Mouse (Mus musculus) limb, embryonic 11.5 days (tissue): ENCODE measurements at regions not wholly inside any gene's neighbourhood (a gene's known extent, or its start where the extent isn't known, plus 50 kb on each side); places are given as distances from the start of the nearest gene placed in this dataset.

Experiments used
- ATAC-seq: fragments of 200-750 bp; cut with Nextera tagmentation; 2 replicates; pipeline ENCODE4 v1.8.0; 2017; ENCODE audit warnings: low read depth; ENCODE audit not compliant: insufficient number of reproducible peaks, low FRiP score, low TSS enrichment
- DNase-seq: peaks from one replicate; pipeline ENCODE4 v3.0.0-alpha.2; 2015; ENCODE audit warnings: low spot score
- H3K27ac ChIP-seq: fragments of 300-500 bp; sonication (generic); replicated peaks from 2 replicates; pipeline ENCODE4 v1.5.1; 2014; ENCODE audit warnings: low read depth, mild to moderate bottlenecking, low read length
- H3K27me3 ChIP-seq: fragments of 300-500 bp; sonication (generic); 2 replicates; pipeline ENCODE4 v1.6.1; 2014; ENCODE audit warnings: mild to moderate bottlenecking, low read length, mixed read lengths; ENCODE audit not compliant: control insufficient read depth, insufficient read depth
- H3K36me3 ChIP-seq: fragments of 300-500 bp; sonication (generic); 2 replicates; pipeline ENCODE4 v1.6.1; 2014; ENCODE audit warnings: mild to moderate bottlenecking, low read length, moderate library complexity, mixed read lengths; ENCODE audit not compliant: control insufficient read depth, insufficient read depth
- H3K4me1 ChIP-seq: fragments of 300-500 bp; sonication (generic); 2 replicates; pipeline ENCODE4 v1.6.1; 2014; ENCODE audit warnings: low read length, mixed read lengths; ENCODE audit not compliant: control insufficient read depth, insufficient read depth
- H3K4me2 ChIP-seq: fragments of 300-500 bp; sonication (generic); 2 replicates; pipeline ENCODE4 v1.6.1; 2014; ENCODE audit warnings: low read depth, mild to moderate bottlenecking, moderate library complexity; ENCODE audit not compliant: severe bottlenecking
- H3K4me3 ChIP-seq: fragments of 300-500 bp; sonication (generic); 2 replicates; pipeline ENCODE4 v1.5.1; 2014; ENCODE audit warnings: low read depth, low read length
- H3K9ac ChIP-seq: fragments of 300-500 bp; sonication (generic); 2 replicates; pipeline ENCODE4 v1.6.1; 2014; ENCODE audit warnings: mild to moderate bottlenecking, low read length
- H3K9me3 ChIP-seq: fragments of 300-500 bp; sonication (generic); 2 replicates; pipeline ENCODE4 v1.6.1; 2016; ENCODE audit warnings: low read length; ENCODE audit not compliant: control insufficient read depth
- WGBS: fragments of 180-500 bp; shearing (Covaris S2); extraction: QIAGEN DNeasy Blood & Tissue Kit; methylation state at CpG from one replicate; pipeline ENCODE4 v1.1.7; 2014; 5-methylcytosine and 5-hydroxymethylcytosine counted together

DNA sequence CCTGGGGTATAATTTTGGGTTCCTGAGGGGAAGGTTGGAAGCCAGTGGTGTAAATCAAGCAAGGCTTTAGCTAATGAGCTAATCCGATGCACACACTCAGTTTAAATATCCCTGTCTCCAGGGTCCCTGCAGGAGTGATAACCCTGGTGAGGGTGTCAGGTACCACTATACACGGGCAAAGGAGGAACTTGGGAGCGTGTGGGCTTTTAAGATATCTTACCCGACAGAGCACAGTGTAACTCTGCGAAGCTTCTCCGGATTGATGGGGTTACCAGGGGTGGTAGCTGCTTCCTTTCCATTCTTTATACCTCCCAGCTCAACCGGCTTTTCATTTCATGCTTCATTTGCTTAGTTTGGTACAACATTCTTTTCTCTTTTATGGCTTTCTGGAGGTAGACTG, 480.3 kb upstream of the Kif2a start:
- 40% methylated on average over 7 of the region's 7 CpGs for WGBS
- Histone ChIP-seq H3K9me3 (no peaks in the 10 kb centered on the region), H3K36me3 (no peaks in the 10 kb centered on the region), H3K4me1 (peaks cover 5% of the 10 kb centered on the region), H3K27ac (no peak overlapping the region), H3K4me3 (no peak overlapping the region), H3K9ac (no peak overlapping the region), H3K4me2 (no peak overlapping the region), H3K27me3 (no peaks in the 10 kb centered on the region; the same call in 1 of the 2 replicates)
- ATAC-seq (no peak), DNase-seq (no peak)

DNA sequence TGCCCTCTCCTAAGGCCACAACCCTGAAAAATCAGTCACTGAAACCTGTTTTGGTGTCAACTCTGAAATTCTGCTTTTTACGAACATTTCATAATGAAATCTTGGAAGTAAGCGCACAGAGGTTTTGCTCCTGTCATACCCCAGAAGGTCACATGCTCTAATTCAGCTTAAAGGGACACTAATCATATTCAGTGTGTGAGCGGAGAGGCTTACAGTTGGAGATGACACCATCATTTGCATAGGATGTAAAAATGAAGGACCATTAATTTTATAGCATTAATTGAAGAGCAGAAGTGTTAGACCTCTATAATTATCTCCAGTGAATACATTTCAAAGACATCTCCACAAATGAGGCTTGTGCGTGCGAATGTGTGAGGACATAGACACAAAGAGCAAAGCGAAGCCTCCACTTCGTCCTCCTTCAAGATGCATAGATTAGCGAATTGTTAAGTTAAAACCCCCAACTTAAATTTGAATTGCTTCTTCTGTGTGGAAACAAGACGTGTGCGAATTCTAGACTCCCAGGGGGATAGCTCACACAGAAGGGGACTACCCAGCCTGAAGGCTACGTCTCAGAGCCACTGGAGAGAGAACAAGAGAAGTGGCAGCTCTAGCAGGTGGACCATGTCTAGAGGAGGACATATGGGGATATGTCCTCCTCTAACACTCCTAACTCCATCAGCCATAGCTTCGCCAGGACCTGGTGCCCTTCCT, 479.0 kb upstream of the Kif2a start:
- no peaks in the 10 kb centered on the region; the same call in 1 of the 2 replicates for H3K27me3 ChIP-seq
- no peaks in the 10 kb centered on the region for H3K9me3 ChIP-seq
- no peak overlapping the region for H3K9ac ChIP-seq
- no peak overlapping the region for H3K4me3 ChIP-seq
- H3K4me2 ChIP-seq: no peak overlapping the region
- peaks cover 5% of the 10 kb centered on the region; the same call in 1 of the 2 replicates for H3K4me1 ChIP-seq
- 87% methylated on average over 12 of the region's 12 CpGs for WGBS
- DNase-seq (no peak), ATAC-seq (no peak)
- H3K27ac ChIP-seq: no peak overlapping the region
- no peaks in the 10 kb centered on the region for H3K36me3 ChIP-seq

DNA sequence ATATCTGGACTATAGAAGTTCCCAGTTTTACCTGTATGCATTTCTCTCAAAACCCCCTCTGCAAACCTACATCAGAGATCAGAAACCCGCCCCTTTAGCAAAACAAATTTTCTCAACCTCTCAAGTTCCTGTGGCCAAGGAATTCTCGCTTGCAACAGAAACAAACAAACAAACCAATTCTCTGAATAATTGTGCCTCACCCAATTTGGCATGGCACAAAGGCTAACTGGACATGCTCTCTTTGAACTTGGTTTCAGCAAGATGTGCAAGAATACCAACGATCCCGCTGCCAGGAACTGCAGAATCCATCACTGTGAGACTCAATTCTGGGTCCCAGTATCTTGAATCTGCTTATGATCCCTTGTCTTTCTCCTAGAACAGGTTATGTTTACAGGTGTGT, 477.4 kb upstream of the Kif2a start:
- no peaks in the 10 kb centered on the region for H3K36me3 ChIP-seq
- H3K27ac ChIP-seq: no peak overlapping the region
- 76% methylated on average over 4 of the region's 4 CpGs for WGBS
- H3K9ac ChIP-seq: no peak overlapping the region
- DNase-seq (no peak), ATAC-seq (no peak)
- H3K4me2 ChIP-seq: no peak overlapping the region
- H3K4me3 ChIP-seq: no peak overlapping the region
- H3K9me3 ChIP-seq: no peaks in the 10 kb centered on the region
- H3K27me3 ChIP-seq: no peaks in the 10 kb centered on the region; the same call in 1 of the 2 replicates
- H3K4me1 ChIP-seq: peaks cover 5% of the 10 kb centered on the region; the same call in 1 of the 2 replicates

DNA sequence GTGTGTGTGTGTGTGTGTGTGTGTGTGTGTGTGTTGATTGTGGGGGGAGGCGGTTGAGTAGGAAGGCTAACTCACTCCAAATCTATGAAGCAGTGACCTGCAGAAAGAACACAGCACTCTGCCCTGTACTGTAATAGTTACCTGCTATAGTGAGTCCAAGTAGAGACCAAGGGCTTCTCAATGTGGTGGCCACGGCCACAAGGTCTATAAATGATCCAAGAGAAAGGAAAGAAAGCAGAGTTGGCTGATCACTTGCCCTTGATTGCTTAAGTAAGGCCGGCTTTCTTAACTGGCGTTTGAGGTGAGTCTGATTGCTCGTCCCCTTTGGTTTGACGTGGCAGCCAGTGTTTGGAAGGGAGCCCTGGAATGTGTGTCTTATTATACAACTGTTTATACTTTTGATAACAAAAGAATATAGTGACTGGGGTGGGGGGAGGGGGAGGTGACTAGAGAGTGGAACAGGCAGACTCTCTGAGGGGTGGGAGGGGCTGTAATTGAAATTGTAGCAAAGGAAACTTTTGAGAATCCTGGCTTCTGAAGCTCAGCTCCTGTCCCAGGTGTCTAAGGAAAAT, 473.3 kb upstream of the Kif2a start:
- no peak for ATAC-seq
- no peak overlapping the region for H3K9ac ChIP-seq
- H3K27me3 ChIP-seq: no peaks in the 10 kb centered on the region
- no peaks in the 10 kb centered on the region for H3K9me3 ChIP-seq
- no peaks in the 10 kb centered on the region for H3K36me3 ChIP-seq
- H3K4me3 ChIP-seq: no peak overlapping the region
- no peak overlapping the region for H3K27ac ChIP-seq
- H3K4me2 ChIP-seq: no peak overlapping the region
- DNase-seq: no peak
- H3K4me1 ChIP-seq: no peaks in the 10 kb centered on the region
- 54% methylated on average over 6 of the region's 6 CpGs for WGBS

DNA sequence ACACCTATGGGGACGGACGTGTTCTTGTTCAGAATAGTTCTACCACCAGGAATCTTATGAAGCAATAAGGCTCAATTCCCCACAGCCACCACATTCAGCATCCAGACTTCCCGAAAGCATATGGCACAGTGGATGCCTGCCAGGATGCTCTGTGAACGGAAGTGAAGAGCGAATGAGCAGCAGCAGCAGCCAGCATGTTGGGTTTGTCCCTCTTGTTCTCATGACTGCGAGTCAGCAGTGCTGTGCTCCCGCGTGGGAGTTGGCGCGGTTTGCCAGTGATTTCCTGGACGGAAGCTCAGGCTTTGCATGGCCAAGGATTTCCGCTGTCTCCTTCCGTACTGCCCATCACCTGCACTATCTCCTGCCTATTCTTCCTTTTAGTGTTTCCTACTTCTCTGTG, 471.8 kb upstream of the Kif2a start:
- no peaks in the 10 kb centered on the region for H3K9me3 ChIP-seq
- no peak overlapping the region for H3K27ac ChIP-seq
- ATAC-seq: no peak
- H3K4me2 ChIP-seq: no peak overlapping the region
- H3K9ac ChIP-seq: no peak overlapping the region
- H3K36me3 ChIP-seq: no peaks in the 10 kb centered on the region
- no peak for DNase-seq
- WGBS: 90% methylated on average over 13 of the region's 13 CpGs
- no peaks in the 10 kb centered on the region for H3K27me3 ChIP-seq
- no peak overlapping the region for H3K4me3 ChIP-seq
- H3K4me1 ChIP-seq: no peaks in the 10 kb centered on the region

DNA sequence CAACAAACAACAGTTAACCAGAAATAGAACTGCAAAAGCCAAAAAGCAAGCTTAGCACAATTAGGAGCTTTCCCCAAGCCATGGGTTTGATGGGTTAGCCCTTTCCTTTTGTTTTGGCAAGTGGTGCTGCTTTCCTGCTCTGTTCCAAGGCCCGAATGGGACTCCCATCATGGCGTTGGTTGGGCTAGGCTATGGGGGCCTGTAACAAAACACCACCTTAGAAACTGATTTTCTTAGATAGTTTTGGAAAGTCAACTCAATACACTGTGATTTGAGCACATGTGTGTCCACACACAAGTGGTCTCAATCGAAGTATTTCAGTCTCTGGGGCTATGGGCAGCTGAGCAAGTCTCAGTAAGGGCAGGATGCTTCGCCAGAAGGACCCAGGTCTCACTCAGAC, 470.5 kb upstream of the Kif2a start:
- DNase-seq: no peak
- no peaks in the 10 kb centered on the region for H3K4me1 ChIP-seq
- no peak overlapping the region for H3K9ac ChIP-seq
- 90% methylated on average over 4 of the region's 4 CpGs for WGBS
- no peaks in the 10 kb centered on the region for H3K9me3 ChIP-seq
- H3K4me3 ChIP-seq: no peak overlapping the region
- H3K36me3 ChIP-seq: no peaks in the 10 kb centered on the region
- no peak overlapping the region for H3K4me2 ChIP-seq
- no peak overlapping the region for H3K27ac ChIP-seq
- ATAC-seq: no peak
- no peaks in the 10 kb centered on the region for H3K27me3 ChIP-seq

DNA sequence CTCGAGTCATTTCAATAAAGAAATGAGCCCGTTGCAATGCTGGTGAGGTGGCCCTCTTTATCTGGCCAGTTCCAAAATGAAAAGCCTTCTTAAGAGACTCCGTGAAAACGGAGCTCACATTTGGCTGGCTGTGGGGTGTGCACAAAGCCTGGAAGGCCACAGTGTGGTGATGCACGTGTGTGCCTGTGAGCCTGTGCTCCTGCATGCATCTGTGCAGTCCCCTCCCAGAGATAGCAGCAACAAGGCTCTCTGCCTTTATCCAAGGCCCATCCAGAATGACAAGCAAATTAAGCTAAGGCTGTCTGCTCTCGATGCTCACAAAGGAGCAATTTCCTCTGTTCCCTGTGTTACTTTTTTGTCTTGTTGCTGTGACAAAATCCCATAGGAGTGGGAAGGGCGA, 469.5 kb upstream of the Kif2a start:
- no peak overlapping the region for H3K27ac ChIP-seq
- ATAC-seq (no peak), DNase-seq (no peak)
- no peaks in the 10 kb centered on the region for H3K36me3 ChIP-seq
- H3K4me2 ChIP-seq: no peak overlapping the region
- no peaks in the 10 kb centered on the region for H3K9me3 ChIP-seq
- no peaks in the 10 kb centered on the region for H3K4me1 ChIP-seq
- no peak overlapping the region for H3K4me3 ChIP-seq
- H3K9ac ChIP-seq: no peak overlapping the region
- H3K27me3 ChIP-seq: no peaks in the 10 kb centered on the region
- WGBS: 75% methylated on average over 7 of the region's 7 CpGs

DNA sequence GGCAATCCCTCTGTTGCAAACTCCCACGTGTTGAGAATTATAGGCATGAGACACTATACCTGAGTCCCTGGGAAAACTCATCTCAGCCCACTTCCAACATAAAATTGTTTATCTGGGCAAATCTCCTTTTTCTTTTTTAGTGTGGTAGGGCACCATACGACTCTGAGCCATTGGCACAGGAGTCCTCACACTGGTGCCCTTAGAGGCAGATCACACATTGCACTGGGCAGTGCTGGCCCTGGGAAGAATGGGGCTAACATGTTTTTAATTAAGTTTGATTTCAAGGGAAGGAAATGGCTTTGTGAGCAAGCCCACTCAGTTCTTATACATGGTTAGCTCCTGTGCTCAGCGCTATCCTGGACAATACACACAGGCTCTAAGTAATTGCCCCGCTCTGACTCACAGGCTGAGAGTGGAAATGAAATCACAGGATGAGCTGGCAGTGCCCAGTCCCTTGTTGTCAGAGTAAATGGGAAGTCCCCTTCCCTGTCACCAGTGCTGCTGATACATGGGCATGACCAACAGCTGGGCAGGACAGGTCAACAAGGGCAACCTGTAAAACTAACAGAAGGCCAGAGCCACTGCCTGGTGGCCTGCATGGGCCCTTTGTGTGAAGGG, 463.6 kb upstream of the Kif2a start:
- ATAC-seq (peak; percentile 61), DNase-seq (peak; percentile 60)
- peak overlapping the region; percentile 42 for H3K27ac ChIP-seq
- no peaks in the 10 kb centered on the region for H3K9me3 ChIP-seq
- no peak overlapping the region for H3K4me3 ChIP-seq
- H3K9ac ChIP-seq: 0 out of 2 replicates have a peak overlapping the region, but pooled peaks have one; percentile 17
- no peaks in the 10 kb centered on the region for H3K36me3 ChIP-seq
- no peak overlapping the region for H3K4me2 ChIP-seq
- WGBS: 25% methylated on average over 4 of the region's 4 CpGs
- H3K27me3 ChIP-seq: no peaks in the 10 kb centered on the region
- H3K4me1 ChIP-seq: peaks cover 17% of the 10 kb centered on the region
